Mouse (Mus musculus) liver, embryonic 11.5 days (tissue): ENCODE data around the gene Sez6. TPM values are rescaled to one million over a fixed set of nuclear protein-coding genes. Genes with fewer than 3 reads are reported as not detected.

Experiments used
- ATAC-seq: fragments of 200-750 bp; cut with Nextera tagmentation; replicated peaks from 2 replicates; pipeline ENCODE4 v1.8.0; 2017; ENCODE audit warnings: moderate number of reproducible peaks, mild to moderate bottlenecking, moderate TSS enrichment, moderate library complexity; ENCODE audit not compliant: low FRiP score
- DNase-seq: peaks from one replicate; pipeline ENCODE4 v3.0.0-alpha.2; 2017; ENCODE audit warnings: low spot score
- H3K27ac ChIP-seq: fragments of 300-500 bp; sonication (generic); 2 replicates; pipeline ENCODE4 v1.5.1; 2014; ENCODE audit warnings: mild to moderate bottlenecking, low read depth, low read length, control low read depth
- H3K27me3 ChIP-seq: fragments of 300-500 bp; sonication (generic); replicated peaks from 2 replicates; pipeline ENCODE4 v1.6.1; 2014; ENCODE audit warnings: low read length, mixed read lengths; ENCODE audit not compliant: control insufficient read depth, insufficient read depth
- H3K36me3 ChIP-seq: fragments of 300-500 bp; sonication (generic); 2 replicates; pipeline ENCODE4 v1.6.1; 2014; ENCODE audit warnings: mild to moderate bottlenecking, low read length, moderate library complexity, mixed read lengths; ENCODE audit not compliant: control insufficient read depth, insufficient read depth
- H3K4me1 ChIP-seq: fragments of 300-500 bp; sonication (generic); replicated peaks from 2 replicates; pipeline ENCODE4 v1.6.1; 2014; ENCODE audit warnings: low read length, mixed read lengths; ENCODE audit not compliant: control insufficient read depth, insufficient read depth
- H3K4me2 ChIP-seq: fragments of 300-500 bp; sonication (generic); 2 replicates; pipeline ENCODE4 v1.6.1; 2014; ENCODE audit warnings: mild to moderate bottlenecking, control low read depth, moderate library complexity
- H3K4me3 ChIP-seq: fragments of 300-500 bp; sonication (generic); 2 replicates; pipeline ENCODE4 v1.5.1; 2014; ENCODE audit warnings: low read depth, low read length, control low read depth
- H3K9ac ChIP-seq: fragments of 300-500 bp; sonication (generic); 2 replicates; pipeline ENCODE4 v1.6.1; 2014; ENCODE audit warnings: low read depth, low read length, control low read depth
- H3K9me3 ChIP-seq: fragments of 300-500 bp; sonication (generic); 2 replicates; pipeline ENCODE4 v1.6.1; 2016; ENCODE audit warnings: low read length, inconsistent platforms, mixed read lengths; ENCODE audit not compliant: control insufficient read depth
- WGBS: fragments of 180-500 bp; shearing (Covaris S2); extraction: QIAGEN DNeasy Blood & Tissue Kit; methylation state at CpG from one replicate; pipeline ENCODE4 v1.1.7; 2014; 5-methylcytosine and 5-hydroxymethylcytosine counted together
- polyA plus RNA-seq: library from polyadenylated mRNA; unstranded; fragments of >200 nt; fragmentation: Nextera tagmentation; extraction: Ambion mirVana; gene quantifications from 2 replicates; pipeline ENCODE4 v1.2.1, GENCODE M21; 2014

Sez6 gene
- polyA plus RNA-seq, 1 experiment from 2014 or later: 0.36 TPM

DNA sequence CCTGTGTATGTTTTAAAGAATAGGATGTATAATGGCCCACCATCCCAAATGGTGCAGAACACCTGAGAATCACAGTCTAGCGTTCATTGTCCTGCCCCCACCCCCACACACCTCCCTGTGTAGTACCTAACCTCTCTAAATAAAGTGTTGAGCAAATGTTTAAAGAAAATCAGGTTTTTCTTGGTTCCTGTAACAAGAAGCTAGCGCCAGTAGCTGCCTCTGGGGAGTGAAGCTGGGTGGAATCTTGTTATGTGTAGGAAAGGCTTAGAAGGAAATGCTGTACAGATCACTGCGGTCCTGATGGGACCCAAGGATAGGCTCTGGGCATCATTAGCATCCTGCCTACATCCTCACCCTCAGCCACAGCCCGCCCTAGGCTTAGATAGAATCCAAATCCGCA, 29.2 kb upstream of the Sez6 start:
- ATAC-seq (no peak), DNase-seq (no peak)
- Histone ChIP-seq H3K4me2 (no peak overlapping the region), H3K9ac (no peak overlapping the region), H3K36me3 (no peaks in the 10 kb centered on the region), H3K4me1 (no peaks in the 10 kb centered on the region), H3K9me3 (no peaks in the 10 kb centered on the region), H3K27ac (no peak overlapping the region), H3K4me3 (no peak overlapping the region), H3K27me3 (peaks cover 34% of the 10 kb centered on the region)
- 47% methylated on average over 5 of the region's 5 CpGs for WGBS

DNA sequence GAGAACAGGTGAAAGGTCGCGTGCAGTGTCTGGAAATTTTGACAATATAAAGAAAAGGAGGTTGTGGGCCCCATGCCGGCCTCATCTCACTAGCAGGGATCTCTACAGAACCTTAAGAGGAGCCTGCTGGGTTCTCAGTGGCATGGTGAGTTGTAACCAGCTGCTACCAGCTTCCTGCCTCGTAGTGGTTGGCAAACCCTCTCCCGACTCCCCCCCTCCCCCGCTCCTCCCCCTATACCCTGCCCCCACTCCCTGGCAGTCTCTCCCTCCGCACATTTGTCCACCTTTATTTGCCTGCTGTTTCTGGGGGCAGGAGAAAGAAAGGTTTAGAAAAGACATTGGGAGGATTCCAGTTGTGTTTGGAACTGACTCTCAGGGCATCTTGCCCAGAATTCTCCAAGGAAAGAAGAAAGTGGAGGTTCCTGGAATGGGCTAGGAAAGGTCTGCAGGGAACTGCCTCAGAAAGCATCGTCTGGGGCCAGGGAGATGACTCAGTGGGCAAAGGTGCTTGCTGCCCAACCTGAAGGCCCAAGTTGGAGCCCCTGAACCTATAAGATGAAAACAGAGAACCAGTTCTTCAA, 28.7 kb upstream of the Sez6 start:
- no peak for DNase-seq
- Histone ChIP-seq H3K27ac (no peak overlapping the region), H3K4me2 (no peak overlapping the region), H3K27me3 (peaks cover 33% of the 10 kb centered on the region), H3K9ac (no peak overlapping the region), H3K4me3 (no peak overlapping the region), H3K9me3 (no peaks in the 10 kb centered on the region), H3K36me3 (no peaks in the 10 kb centered on the region), H3K4me1 (no peaks in the 10 kb centered on the region; the same call in 1 of the 2 replicates)
- WGBS: 47% methylated on average over 8 of the region's 8 CpGs
- no peak for ATAC-seq

DNA sequence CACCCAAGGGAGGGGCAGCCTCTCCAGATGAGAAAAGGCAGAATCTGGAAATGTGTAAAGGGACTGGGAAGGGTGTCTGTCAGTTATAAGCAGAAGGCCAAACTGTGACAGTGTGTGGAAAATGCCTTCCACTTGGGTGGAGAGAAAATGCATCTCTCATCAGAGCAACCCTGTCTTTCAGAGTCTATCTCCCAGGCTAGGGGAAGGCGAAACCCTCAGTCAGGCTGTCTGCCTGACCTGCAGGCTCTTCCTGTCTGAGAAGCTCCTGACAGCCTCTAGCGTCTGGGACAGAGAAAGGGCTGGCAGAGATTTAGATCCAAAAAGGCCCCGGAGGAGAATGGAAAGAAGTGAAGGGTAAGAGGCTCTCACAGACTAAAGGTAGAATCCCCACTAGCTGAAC, 26.8 kb upstream of the Sez6 start:
- WGBS: 23% methylated on average over 3 of the region's 3 CpGs
- Histone ChIP-seq H3K27ac (no peak overlapping the region), H3K9me3 (no peaks in the 10 kb centered on the region), H3K4me1 (no peaks in the 10 kb centered on the region; the same call in 1 of the 2 replicates), H3K9ac (no peak overlapping the region), H3K4me2 (no peak overlapping the region), H3K4me3 (no peak overlapping the region), H3K27me3 (peaks cover 25% of the 10 kb centered on the region), H3K36me3 (no peaks in the 10 kb centered on the region)
- ATAC-seq: no peak
- DNase-seq: no peak

DNA sequence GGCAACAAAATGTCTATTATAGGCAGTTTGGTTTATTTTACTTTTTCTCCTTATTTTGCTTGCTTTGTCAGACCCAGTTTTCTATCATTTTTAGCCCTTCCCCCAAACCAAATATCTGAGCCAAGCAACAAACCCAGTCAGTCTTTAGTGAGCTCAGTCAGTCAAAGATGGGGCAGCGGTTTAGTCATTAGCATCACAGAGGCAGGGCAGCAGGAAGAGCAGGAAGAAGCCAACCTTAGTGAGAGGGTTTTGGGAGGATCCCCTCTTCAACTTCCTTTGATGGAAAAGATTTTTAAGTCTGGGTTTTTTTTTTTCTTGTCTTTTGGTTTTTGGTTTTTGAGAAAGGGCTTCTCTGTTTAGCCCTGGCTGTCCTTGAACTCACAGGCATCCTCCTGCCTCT, 25.9 kb upstream of the Sez6 start:
- no peak for DNase-seq
- ATAC-seq: no peak
- no peak overlapping the region for H3K27ac ChIP-seq
- no peaks in the 10 kb centered on the region; the same call in 1 of the 2 replicates for H3K4me1 ChIP-seq
- H3K4me3 ChIP-seq: no peak overlapping the region
- no peak overlapping the region for H3K4me2 ChIP-seq
- H3K9me3 ChIP-seq: no peaks in the 10 kb centered on the region
- no peak overlapping the region for H3K9ac ChIP-seq
- H3K27me3 ChIP-seq: peaks cover 25% of the 10 kb centered on the region
- H3K36me3 ChIP-seq: no peaks in the 10 kb centered on the region
- WGBS: 42% methylated on average over 1 of the region's 1 CpGs

DNA sequence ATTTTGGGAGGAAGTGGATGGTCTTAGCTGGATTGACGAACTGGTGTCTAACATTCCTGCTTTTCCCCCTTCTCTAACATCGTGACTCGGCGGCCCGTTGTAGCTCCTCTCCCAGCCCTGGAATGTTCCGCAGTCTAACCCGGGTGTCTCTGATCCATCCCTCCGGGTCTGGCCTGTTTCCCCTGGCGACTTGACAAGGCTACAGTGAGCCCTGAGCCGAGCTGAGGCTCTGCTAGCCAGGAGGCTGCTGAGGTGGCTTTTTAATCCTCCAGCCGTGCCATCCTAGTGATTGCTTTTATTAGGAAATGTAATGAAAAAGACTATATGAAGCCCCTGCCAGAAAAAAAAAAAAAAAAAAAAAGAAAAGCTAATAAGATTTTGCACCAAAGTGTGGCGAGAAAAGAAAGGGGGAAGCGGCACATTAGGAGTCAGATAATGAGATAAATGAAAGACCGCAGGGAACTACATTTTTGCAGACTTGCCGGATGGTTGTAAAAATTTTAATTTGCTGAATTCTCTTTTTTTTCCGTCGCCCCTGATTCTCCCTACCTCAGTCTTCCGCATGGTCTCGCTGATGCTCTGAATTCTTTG, 24.4 kb upstream of the Sez6 start:
- Histone ChIP-seq H3K4me1 (no peaks in the 10 kb centered on the region; the same call in 1 of the 2 replicates), H3K4me2 (no peak overlapping the region), H3K9ac (no peak overlapping the region), H3K27ac (no peak overlapping the region), H3K9me3 (no peaks in the 10 kb centered on the region), H3K27me3 (peaks cover 29% of the 10 kb centered on the region), H3K36me3 (no peaks in the 10 kb centered on the region), H3K4me3 (no peak overlapping the region)
- ATAC-seq (no peak), DNase-seq (no peak)
- 33% methylated on average over 19 of the region's 19 CpGs for WGBS

DNA sequence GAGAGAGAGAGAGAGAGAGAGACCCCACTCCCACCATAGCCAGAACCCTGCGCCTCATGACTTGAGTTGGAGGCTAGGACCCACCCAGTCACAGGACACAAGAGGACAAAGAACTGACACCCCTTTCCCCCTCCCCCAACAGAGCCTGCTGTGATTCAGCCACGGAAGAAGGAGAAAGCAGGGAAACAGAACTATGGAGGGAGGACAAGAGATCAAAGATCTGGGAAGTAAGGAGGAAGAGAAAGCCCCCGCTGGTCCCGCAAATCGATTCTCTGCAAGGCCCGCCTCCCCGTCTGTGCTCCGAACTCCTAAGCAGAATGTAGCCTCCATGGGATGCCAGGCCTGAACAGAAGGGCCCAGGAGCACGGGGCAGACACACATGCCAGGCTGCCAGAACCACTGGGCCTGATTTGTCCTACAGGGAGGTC, 23.8 kb upstream of the Sez6 start:
- Histone ChIP-seq H3K9ac (no peak overlapping the region), H3K4me3 (no peak overlapping the region), H3K4me1 (no peaks in the 10 kb centered on the region; the same call in 1 of the 2 replicates), H3K4me2 (peak overlapping the region; percentile 22), H3K27me3 (peaks cover 32% of the 10 kb centered on the region), H3K27ac (no peak overlapping the region), H3K36me3 (no peaks in the 10 kb centered on the region), H3K9me3 (no peaks in the 10 kb centered on the region)
- DNase-seq (no peak), ATAC-seq (no peak)
- WGBS: 10% methylated on average over 9 of the region's 9 CpGs

DNA sequence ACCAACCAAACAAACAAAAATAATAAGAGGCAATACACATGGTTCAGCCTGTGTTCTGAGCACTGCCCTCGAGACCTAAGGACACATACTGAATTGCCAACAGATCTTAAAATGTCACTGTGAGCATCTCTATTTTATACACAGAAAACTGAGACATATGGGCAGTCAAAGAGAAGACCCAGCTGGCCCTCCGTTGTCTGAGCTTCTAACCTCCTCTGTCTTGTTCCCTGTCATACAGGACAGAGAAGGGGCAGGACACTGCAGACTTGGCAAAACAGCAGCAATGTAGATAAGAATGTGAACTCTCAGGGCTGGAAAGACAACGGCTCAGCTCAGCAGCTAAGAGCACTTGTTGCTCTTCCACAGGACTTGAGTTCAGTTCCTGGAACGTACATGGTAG, 22.1 kb upstream of the Sez6 start:
- DNase-seq (no peak), ATAC-seq (no peak)
- no peaks in the 10 kb centered on the region for H3K36me3 ChIP-seq
- no peak overlapping the region for H3K9ac ChIP-seq
- peaks cover 44% of the 10 kb centered on the region for H3K27me3 ChIP-seq
- H3K4me1 ChIP-seq: no peaks in the 10 kb centered on the region; the same call in 1 of the 2 replicates
- H3K4me3 ChIP-seq: no peak overlapping the region
- no peak overlapping the region for H3K4me2 ChIP-seq
- H3K9me3 ChIP-seq: no peaks in the 10 kb centered on the region
- H3K27ac ChIP-seq: no peak overlapping the region
- 52% methylated on average over 4 of the region's 4 CpGs for WGBS

DNA sequence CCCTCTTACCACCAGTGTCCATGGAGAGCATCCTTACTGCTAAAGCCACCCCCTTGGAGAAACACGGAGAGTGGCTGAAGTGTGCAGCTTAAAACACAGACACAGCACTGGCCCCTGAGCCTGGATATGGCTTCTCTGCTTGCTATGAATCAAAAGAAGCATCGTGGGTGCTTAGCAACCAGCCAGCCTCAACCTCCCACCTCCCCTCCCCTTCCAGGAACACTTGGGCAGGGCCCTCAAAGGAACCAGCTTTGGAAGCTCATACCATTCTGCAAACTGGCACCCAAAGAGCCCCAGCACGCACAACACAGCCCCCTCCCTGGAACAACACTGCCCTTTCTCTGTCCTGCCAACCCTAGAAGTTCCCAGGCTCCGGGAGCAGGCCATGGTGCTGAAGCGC, 21.2 kb upstream of the Sez6 start:
- no peaks in the 10 kb centered on the region; the same call in 1 of the 2 replicates for H3K4me1 ChIP-seq
- no peak overlapping the region for H3K27ac ChIP-seq
- ATAC-seq (no peak), DNase-seq (no peak)
- no peak overlapping the region for H3K4me3 ChIP-seq
- no peaks in the 10 kb centered on the region for H3K9me3 ChIP-seq
- H3K36me3 ChIP-seq: no peaks in the 10 kb centered on the region
- H3K27me3 ChIP-seq: peaks cover 49% of the 10 kb centered on the region
- WGBS: 39% methylated on average over 5 of the region's 5 CpGs
- H3K4me2 ChIP-seq: no peak overlapping the region
- no peak overlapping the region for H3K9ac ChIP-seq

DNA sequence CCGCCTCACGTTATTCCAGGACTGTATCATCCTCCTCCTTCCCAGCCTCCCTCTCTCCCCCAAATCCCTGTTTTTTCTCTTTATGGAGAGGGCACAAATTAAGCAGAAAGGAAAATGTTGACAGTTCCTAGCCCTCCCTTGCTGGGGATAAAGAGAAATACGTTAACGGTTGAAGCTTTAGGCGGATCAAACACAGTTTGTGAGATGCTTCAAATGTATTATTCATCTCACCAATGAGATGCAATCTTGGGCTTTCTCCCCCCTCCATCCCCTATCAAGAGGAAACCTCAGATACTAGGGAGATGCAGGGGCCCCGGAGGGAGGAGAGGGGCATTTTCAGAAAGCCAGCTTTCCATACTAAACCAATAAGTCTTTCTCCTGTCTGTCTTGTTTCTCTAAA, 20.8 kb upstream of the Sez6 start:
- ATAC-seq: no peak
- DNase-seq: no peak
- H3K27me3 ChIP-seq: peaks cover 53% of the 10 kb centered on the region
- WGBS: 25% methylated on average over 6 of the region's 6 CpGs
- H3K4me1 ChIP-seq: no peaks in the 10 kb centered on the region; the same call in none of the 2 replicates
- no peaks in the 10 kb centered on the region for H3K36me3 ChIP-seq
- H3K4me2 ChIP-seq: no peak overlapping the region
- no peak overlapping the region for H3K4me3 ChIP-seq
- no peak overlapping the region for H3K9ac ChIP-seq
- H3K27ac ChIP-seq: no peak overlapping the region
- H3K9me3 ChIP-seq: no peaks in the 10 kb centered on the region
